Mouse (Mus musculus) layer of hippocampus, adult 9-11 months (tissue): Measurements from ENCODE around the gene Cct6b.

Experiments
- DNase-seq: peaks from one replicate; pipeline ENCODE4 v3.0.0; 2022

Gene Cct6b

DNA sequence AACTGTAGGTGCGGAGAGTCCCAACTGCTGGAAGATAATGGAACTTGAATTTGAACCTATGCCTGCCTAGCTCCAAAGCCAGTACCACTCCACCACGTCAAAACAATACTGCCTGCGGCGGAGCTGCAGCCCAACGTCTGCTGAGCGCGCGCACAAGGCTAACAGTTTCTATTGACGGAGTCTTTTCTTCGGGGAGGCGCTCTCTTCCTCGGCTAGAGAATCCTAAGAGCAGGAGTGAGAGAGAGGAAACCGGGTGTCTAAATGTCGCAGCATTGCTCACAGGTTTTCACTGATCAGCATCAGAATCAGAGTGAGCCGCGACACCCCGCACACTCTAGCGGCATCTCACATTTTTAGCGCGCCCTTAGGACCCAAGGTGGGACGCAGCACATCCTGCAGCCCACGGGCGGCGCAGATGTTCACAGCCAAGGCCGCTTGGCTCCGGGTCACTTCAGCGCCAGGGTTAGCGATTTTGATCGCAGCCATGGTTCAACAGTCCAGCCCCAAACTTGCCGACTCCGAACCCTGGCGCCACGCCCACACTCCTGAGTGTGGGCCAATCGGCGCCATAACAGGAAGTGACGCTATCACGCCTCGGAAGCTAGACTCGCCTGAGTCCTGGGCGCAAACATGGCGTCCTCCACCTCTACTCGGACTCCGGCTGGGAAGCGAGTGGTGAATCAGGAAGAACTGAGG is at the start of gene Cct6b, which contains the start of gene Zfp830:
Gene Cct6b, minus strand, starts transcription at position 580 of the 696 bp plus-strand sequence.
Gene Zfp830, plus strand, starts transcription at position 604 of the 696 bp plus-strand sequence.
- peak; percentile 92 for DNase-seq

GRCm38 (mm10) chr11:82808485-82808884 is 44.4 kb upstream of the Cct6b start:
- peak; percentile 45 for DNase-seq

- no peak for DNase-seq
Measured at GRCm38 (mm10) chr11:82807370-82807769, 43.2 kb upstream of the Cct6b start.

DNA sequence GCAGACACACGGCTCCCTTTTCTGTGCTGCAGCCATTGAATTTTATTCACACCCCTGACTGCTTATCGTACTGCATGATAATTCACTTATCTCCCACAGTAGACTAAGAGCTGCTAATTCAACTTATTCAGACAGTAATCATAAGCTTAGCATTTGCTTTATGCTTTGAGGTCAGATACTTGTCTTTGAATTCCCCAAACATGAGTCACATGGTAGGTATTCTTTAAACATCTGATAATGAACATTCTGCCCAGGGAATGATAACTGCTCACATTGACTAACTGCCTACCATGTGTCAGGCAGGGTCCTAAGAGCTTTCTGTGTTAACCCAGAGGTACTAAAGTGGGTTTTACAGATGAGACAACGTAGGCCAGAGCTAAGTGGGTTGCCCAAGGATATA is 42.5 kb upstream of the Cct6b start:
- no peak for DNase-seq

GRCm38 (mm10) chr11:82783453-82783852 is 19.3 kb upstream of the Cct6b start:
- no peak for DNase-seq

DNA sequence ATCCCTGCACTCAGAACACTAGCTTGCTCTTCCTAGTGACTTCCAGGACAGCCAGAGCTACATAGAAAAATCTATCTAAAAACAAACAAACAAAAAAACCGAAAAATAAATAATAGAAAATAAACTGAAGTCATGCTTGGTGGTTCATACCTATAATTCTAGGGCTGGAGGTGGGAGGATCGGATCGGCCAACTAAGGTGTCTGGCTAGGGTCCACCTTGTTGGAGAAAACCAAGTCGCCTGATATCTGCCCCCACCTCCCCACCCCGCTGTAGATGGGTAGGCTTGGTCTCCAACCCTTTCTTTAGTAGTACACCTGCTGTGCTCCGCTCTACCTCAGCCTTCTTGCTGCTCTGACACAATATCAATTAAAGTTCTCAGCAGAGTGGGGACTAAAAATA is 18.1 kb upstream of the Cct6b start:
- DNase-seq: no peak

- DNase-seq: peak; percentile 94
Measured at GRCm38 (mm10) chr11:82780983-82781903, 17.1 kb upstream of the Cct6b start, which contains the start of gene Lig3. Gene Lig3 (plus strand): TSS chr11:82781108.

DNA sequence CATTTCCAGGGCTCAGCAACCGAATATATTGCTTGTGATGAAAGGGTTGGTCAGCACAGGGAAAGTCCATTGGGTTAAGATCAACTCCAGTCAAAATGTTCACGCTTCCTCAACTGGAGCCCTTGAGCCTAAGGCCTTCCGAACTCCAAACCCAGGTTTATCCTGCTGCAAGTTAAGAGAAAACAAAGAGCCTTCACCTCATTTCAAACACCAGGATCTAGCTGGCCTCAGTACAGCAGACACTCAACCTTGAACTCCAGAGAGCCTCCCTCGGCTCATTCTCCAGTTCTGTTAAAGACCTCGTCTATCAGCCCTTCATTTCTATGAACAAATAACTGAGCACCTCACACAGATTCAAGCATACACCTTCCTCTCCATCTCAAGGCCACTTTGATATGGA is 16.0 kb upstream of the Cct6b start:
- no peak for DNase-seq

- DNase-seq: no peak
Measured at GRCm38 (mm10) chr11:82764438-82764924, 360 bp upstream of the Cct6b start.

- DNase-seq: no peak
Measured at GRCm38 (mm10) chr11:82763261-82763660, 860 bp downstream of the Cct6b start.

GRCm38 (mm10) chr11:82762286-82762829 is 1.8 kb downstream of the Cct6b start:
- DNase-seq: no peak

DNA sequence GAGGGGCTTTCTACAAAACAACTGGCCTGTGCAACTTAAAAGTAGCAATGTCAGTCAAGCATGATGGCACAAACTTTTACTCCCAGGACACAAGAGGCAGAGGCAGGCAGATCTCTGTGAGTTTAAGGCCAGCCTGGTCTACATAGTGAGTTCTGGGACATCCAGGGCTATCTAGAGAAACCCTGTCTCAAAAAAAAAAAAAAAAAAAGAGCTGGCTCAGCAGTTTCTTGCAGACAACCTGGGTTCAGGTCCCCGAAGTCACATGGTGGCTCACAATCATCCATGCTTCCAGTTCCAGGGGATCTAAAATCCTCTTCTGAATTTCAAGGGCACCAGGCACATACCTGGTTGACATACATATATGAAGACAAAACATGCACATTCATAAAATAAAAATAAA is 8.2 kb downstream of the Cct6b start:
- DNase-seq: no peak

GRCm38 (mm10) chr11:82752349-82753115 is 11.6 kb downstream of the Cct6b start:
- no peak for DNase-seq

DNA sequence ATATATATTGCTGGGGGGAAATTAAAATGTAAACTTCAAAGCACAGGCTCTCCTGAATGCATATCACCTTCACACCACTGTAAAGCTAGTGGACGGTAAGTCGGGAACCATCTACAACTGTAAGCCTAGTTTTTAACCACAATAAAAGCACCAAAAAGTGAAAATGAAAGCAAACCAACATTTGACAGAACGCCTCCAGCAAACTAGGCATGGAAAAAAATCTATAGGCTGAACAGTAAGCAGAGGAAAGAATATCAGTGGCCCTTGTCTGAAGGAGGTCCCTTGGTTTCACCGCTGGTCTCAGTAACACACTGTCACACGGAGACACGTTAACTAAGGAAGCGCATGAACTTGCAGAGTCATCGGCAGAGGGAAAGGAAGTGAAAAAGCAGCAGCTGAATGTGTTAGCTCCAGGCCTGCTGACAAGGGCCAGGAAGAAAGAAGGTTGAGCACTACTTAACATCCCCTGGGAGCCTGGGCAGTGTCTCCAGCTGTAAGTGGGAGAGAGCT is 17.2 kb downstream of the Cct6b start:
- no peak for DNase-seq

DNA sequence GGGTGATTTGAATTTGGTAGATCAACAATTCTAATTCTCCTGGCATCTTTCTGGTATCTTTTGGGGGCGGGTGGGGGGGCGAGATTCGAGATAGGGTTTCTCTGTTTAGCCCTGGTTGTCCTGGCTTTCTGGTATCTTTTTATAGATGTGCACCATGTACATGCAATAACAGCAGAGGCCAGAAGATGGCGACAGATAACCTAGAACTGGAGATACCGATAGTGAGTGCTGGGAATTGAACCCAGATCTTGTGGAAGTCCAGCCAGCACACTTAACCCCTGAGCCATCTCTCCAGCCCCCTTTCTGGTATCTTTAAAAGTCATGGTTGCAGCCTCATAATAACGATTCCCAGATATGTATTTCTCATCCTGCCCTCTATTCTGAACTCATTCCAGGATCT is 18.0 kb downstream of the Cct6b start:
- DNase-seq: no peak

DNA sequence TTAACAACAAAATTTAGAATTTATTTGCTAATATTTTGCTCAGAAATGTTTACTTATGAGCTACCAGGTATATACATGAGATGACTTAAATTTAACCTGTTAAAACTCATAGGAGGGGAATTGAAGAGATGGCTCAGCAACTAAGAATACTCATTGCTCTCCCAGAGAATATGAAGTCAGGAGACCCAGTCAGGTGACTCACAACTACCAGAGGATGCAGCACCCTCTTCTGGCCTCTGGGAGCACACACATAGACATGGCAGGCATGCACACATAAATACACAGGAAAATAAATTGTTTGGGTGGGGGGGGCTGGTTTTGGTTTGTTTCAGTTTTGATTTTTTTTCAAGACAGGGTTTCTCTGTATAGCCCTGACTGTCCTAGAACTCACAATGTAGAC is 25.1 kb downstream of the Cct6b start:
- DNase-seq: no peak

DNA sequence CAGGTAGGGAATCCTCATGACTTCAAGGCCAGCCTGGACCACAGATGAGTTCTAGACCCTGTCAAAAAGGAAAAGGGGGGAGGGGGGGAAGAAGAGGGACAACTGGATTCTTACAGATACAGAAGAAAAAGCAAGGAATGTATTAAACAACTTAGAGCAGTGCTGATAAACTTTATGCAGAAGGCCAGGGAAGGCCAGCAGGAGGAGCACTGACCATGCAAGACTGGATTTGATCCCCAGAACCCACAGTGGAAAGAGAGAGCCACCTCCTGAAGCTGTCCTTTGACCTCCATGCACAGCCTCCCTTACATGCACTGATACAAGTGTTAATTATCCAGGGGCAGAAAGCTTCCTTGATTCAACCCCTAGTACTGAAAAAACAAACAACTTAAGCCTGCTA is 29.9 kb downstream of the Cct6b start:
- DNase-seq: no peak

GRCm38 (mm10) chr11:82726862-82727261 is 37.3 kb downstream of the Cct6b start:
- no peak for DNase-seq

DNA sequence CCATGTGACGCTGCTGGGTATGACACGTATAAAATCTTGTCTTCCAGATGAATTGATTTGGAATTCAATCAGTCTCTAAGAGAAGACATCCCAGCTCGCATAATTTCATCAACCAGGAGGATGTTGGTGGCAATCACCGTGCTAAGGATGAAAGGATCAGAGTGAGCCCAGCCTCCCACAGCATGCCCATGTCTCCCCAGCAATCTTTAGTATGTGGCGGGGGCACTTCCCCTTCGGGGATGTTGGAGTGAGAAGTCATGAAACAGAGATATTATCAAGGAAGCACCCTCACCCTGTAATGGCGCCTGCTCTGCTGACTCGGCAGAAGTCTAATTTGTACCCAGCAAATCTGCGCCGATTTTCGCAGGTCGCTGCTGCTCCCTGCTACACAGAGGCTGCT is 44.8 kb downstream of the Cct6b start:
- no peak for DNase-seq

DNA sequence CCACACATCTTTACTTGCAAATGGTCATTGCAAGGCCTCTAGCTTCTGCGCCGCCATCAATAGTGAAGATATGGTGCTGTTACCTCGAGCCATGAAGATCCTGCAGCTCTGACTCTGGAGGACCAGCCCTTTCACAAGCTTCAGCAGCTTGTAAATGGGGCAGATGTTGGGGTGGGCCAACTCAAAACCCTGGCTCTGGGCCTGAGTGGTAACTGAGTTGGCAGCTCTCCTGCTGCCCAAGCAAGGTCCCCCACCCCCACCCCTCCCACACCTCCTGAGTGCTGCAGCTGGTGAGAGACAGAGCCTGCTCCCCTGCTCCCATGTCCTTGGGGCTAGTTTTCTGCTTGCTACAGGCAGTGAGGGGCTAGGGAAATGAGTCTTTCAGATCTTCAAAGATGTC is 51.4 kb downstream of the Cct6b start:
- DNase-seq: no peak

- DNase-seq: no peak
Measured at GRCm38 (mm10) chr11:82708934-82709333, 55.2 kb downstream of the Cct6b start.

DNA sequence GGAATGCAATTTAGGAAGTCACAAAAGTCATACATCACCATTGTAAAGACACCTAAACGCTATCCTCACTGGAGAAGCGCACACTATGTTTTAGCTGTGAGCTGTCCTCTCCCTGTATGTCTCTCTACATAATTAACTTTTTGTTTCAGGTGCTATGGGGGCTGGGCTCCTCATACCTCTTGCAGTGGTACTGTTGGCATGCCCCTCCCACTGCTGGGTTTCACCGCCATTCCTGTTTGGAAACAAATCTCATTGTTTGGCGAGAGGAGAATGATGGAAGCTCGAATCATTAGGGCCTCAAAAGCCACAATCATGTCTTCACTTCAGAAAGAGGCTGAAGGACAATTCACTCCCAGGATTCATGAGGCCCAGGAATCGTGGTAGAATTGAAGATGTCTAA is 59.0 kb downstream of the Cct6b start:
- no peak for DNase-seq
